Mouse (Mus musculus) MEL (cell line): ENCODE measurements around the gene Pick1. TPM values are rescaled to one million over a fixed set of nuclear protein-coding genes. Genes with fewer than 3 reads are reported as not detected.

Experiments
- DNase-seq: peaks from one replicate; pipeline ENCODE4 v3.0.0; 2011; ENCODE audit warnings: low read depth, low spot score
- H3K27ac ChIP-seq: 2 replicates; pipeline ENCODE4 v1.5.1; 2012; ENCODE audit warnings: low read depth, mild to moderate bottlenecking, control low read depth, low read length, moderate library complexity; ENCODE audit not compliant: control insufficient read depth
- H3K27me3 ChIP-seq, 2 experiments: fragments of 150-350 bp in 1 of 2; sonication (generic) in 1 of 2; 2 replicates each; pipeline ENCODE4 v1.6.1; 2012; ENCODE audit warnings: low read length in 2 of 2, mild to moderate bottlenecking in 2 of 2, improper control_type of control experiment in 1 of 2, moderate library complexity in 1 of 2; ENCODE audit not compliant: insufficient read depth in 2 of 2, control insufficient read depth in 1 of 2
- H3K36me3 ChIP-seq, 2 experiments: 2 replicates each; pipeline ENCODE4 v1.6.1; 2012 to 2014; ENCODE audit warnings: low read length in 2 of 2, improper control_type of control experiment in 1 of 2, inconsistent platforms in 1 of 2, mild to moderate bottlenecking in 1 of 2; ENCODE audit not compliant: insufficient read depth in 2 of 2, control insufficient read depth in 1 of 2
- H3K4me1 ChIP-seq, 2 experiments: fragments of 150-350 bp in 1 of 2; sonication (generic) in 1 of 2; 2 replicates each; pipeline ENCODE4 v1.6.1; 2012; ENCODE audit warnings: low read length in 2 of 2, improper control_type of control experiment in 1 of 2, mild to moderate bottlenecking in 1 of 2; ENCODE audit not compliant: insufficient read depth in 2 of 2, control insufficient read depth in 1 of 2
- H3K4me3 ChIP-seq, 2 experiments: fragments of 150-350 bp in 1 of 2; sonication (generic) in 1 of 2; 2 replicates each; pipeline ENCODE4 v1.5.1; 2012; ENCODE audit warnings: low read depth in 2 of 2, low read length in 2 of 2, mild to moderate bottlenecking in 2 of 2, moderate library complexity in 2 of 2, control low read depth in 1 of 2, improper control_type of control experiment in 1 of 2; ENCODE audit not compliant: control insufficient read depth in 1 of 2, insufficient read depth in 1 of 2
- H3K79me2 ChIP-seq: 2 replicates; pipeline ENCODE4 v1.6.1; 2012; ENCODE audit warnings: mild to moderate bottlenecking, low read length, moderate library complexity; ENCODE audit not compliant: control insufficient read depth, poor library complexity, insufficient read depth
- H3K9ac ChIP-seq: 2 replicates; pipeline ENCODE4 v1.6.1; 2012; ENCODE audit warnings: low read depth, mild to moderate bottlenecking, control low read depth, low read length, moderate library complexity; ENCODE audit not compliant: control insufficient read depth, poor library complexity, severe bottlenecking
- H3K9me3 ChIP-seq: fragments of 150-350 bp; sonication (generic); replicated peaks from 2 replicates; pipeline ENCODE4 v1.6.1; 2012; ENCODE audit warnings: mild to moderate bottlenecking, low read length, improper control_type of control experiment, moderate library complexity; ENCODE audit not compliant: insufficient read depth
- CHD1 ChIP-seq: IDR thresholded peaks from 2 replicates; pipeline ENCODE4 v1.6.1; 2012; ENCODE audit warnings: low read depth, mild to moderate bottlenecking, inconsistent platforms, low read length, improper control_type of control experiment
- CHD2 ChIP-seq: IDR thresholded peaks from 2 replicates; pipeline ENCODE4 v1.6.1; 2011; ENCODE audit warnings: low read length, improper control_type of control experiment
- CTCF ChIP-seq, 3 experiments: IDR thresholded peaks in 2 of 3; conservative IDR thresholded peaks in 1 of 3; 2 replicates each; pipeline ENCODE4 v1.5.1; 2011 to 2012; ENCODE audit warnings: low read length in 3 of 3, low read depth in 2 of 3, mild to moderate bottlenecking in 2 of 3, improper control_type of control experiment in 1 of 3, inconsistent platforms in 1 of 3, mixed read lengths in 1 of 3, moderate library complexity in 1 of 3; ENCODE audit not compliant: control insufficient read depth in 1 of 3, insufficient read depth in 1 of 3, poor library complexity in 1 of 3, severe bottlenecking in 1 of 3
- ELF1 ChIP-seq: IDR thresholded peaks from 2 replicates; pipeline ENCODE4 v1.6.1; 2014; ENCODE audit warnings: low read depth, mild to moderate bottlenecking, inconsistent platforms, low read length, improper control_type of control experiment, moderate library complexity
- EP300 ChIP-seq, 2 experiments: IDR thresholded peaks; 2 replicates each; pipeline ENCODE4 v1.6.1; 2011; ENCODE audit warnings: improper control_type of control experiment in 2 of 2, low read length in 2 of 2, low read depth in 1 of 2, mild to moderate bottlenecking in 1 of 2
- ETS1 ChIP-seq: IDR thresholded peaks from 2 replicates; pipeline ENCODE4 v1.6.1; 2012; ENCODE audit warnings: low read depth, mild to moderate bottlenecking, inconsistent platforms, low read length, improper control_type of control experiment, moderate library complexity
- KAT2A ChIP-seq: conservative IDR thresholded peaks from 2 replicates; pipeline ENCODE4 v1.6.1; 2012; ENCODE audit warnings: low read depth, low read length, improper control_type of control experiment, inconsistent platforms
- MYC ChIP-seq: IDR thresholded peaks from 2 replicates; pipeline ENCODE4 v1.6.1; 2011; ENCODE audit warnings: low read depth, mild to moderate bottlenecking, low read length, improper control_type of control experiment, moderate library complexity
- POLR2AphosphoS5 ChIP-seq: IDR thresholded peaks from 2 replicates; pipeline ENCODE4 v1.6.1; 2012; ENCODE audit warnings: low read depth, borderline replicate concordance, mild to moderate bottlenecking, inconsistent platforms, low read length, moderate library complexity, mixed read lengths
- RAD21 ChIP-seq: IDR thresholded peaks from 2 replicates; pipeline ENCODE4 v1.6.1; 2011; ENCODE audit warnings: mild to moderate bottlenecking, low read depth, low read length, improper control_type of control experiment
- SMC3 ChIP-seq: IDR thresholded peaks from 2 replicates; pipeline ENCODE4 v1.6.1; 2011; ENCODE audit warnings: low read depth, low read length, improper control_type of control experiment
- TBP ChIP-seq: IDR thresholded peaks from 2 replicates; pipeline ENCODE4 v1.8.0; 2011; ENCODE audit warnings: low read depth, low read length, improper control_type of control experiment
- TCF12 ChIP-seq: IDR thresholded peaks from 2 replicates; pipeline ENCODE4 v1.6.1; 2014; ENCODE audit warnings: low read depth, mild to moderate bottlenecking, inconsistent platforms, low read length, improper control_type of control experiment, moderate library complexity
- USF2 ChIP-seq, 2 experiments: IDR thresholded peaks; 2 replicates each; pipeline ENCODE4 v1.6.1; 2011 to 2012; ENCODE audit warnings: improper control_type of control experiment in 2 of 2, low read length in 2 of 2, borderline replicate concordance in 1 of 2, inconsistent platforms in 1 of 2, low read depth in 1 of 2, mild to moderate bottlenecking in 1 of 2; ENCODE audit not compliant: insufficient read depth in 1 of 2
- ZC3H11A ChIP-seq: IDR thresholded peaks from 2 replicates; pipeline ENCODE4 v1.6.1; 2012; ENCODE audit warnings: low read depth, mild to moderate bottlenecking, inconsistent platforms, low read length, improper control_type of control experiment
- ZMIZ1 ChIP-seq: IDR thresholded peaks from 2 replicates; pipeline ENCODE4 v1.6.1; 2012; ENCODE audit warnings: low read depth, mild to moderate bottlenecking, inconsistent platforms, low read length, improper control_type of control experiment, moderate library complexity
- polyA plus RNA-seq, 2 experiments: library from polyadenylated mRNA; stranded (reverse) in 1 of 2; unstranded in 1 of 2; fragments of >175 nt in 1 of 2; fragments of >200 nt in 1 of 2; gene quantifications; 2 replicates each; pipeline versions ENCODE4 v1.2.1 to v1.2.4; 2012; ENCODE audit warnings: low replicate concordance in 2 of 2, low read depth in 1 of 2; ENCODE audit not compliant: insufficient read length in 2 of 2, insufficient read depth in 1 of 2, missing spikeins in 1 of 2
- total RNA-seq: library from RNA; depleted of rRNA; stranded (reverse); fragments of 300-350 nt; gene quantifications from 2 replicates; pipeline ENCODE4 v1.2.3, GENCODE M21; 2012

Pick1 gene
- total and polyA plus RNA-seq, 3 experiments, result 20.8 to 24.3 TPM; not detected in 1

- no peaks in the 10 kb centered on the region for H3K27me3 ChIP-seq
- TF ChIP-seq RAD21 (no peak), USF2 (IDR thresholded peaks at IDR 0.05; ENCODE audit: borderline replicate concordance in 1 of 2, insufficient read depth in 1 of 2, low read depth in 1 of 2, low read length in 2 of 2) (no peak), ZMIZ1 (no peak), KAT2A (no peak), POLR2AphosphoS5 (no peak)
- no peak overlapping the region for H3K9ac ChIP-seq
- no peaks in the 10 kb centered on the region for H3K79me2 ChIP-seq
- H3K27ac ChIP-seq, result no peak overlapping the region
- no peak overlapping the region for H3K4me3 ChIP-seq
- no peaks in the 10 kb centered on the region for H3K9me3 ChIP-seq
- no peaks in the 10 kb centered on the region for H3K36me3 ChIP-seq
- no peaks in the 10 kb centered on the region for H3K4me1 ChIP-seq
- DNase-seq, result no peak
These were observed 59.4 kb downstream of the Pick1 start for GRCm38 (mm10) chr15:79288387-79288786.

DNA sequence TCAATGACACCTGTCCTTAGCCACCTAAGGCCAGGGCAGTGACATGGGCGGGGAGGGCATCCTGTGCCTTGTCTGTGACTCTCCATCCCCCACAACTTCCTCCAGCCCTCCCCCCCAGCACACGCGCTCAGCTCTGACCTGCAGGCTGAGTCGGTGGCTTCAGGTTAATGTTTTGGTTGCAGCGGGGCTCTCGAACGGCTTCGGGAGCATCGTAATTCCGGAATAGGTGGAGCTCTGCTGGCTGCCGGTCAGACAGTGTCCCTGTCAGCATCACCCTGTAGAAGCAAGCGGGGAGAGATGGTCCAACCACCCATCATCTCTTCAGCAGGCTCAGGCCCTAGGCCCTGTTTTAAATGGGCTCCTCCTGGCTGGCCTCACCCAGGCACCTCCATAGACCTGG, 60.5 kb downstream of the Pick1 start:
- Histone ChIP-seq H3K4me1 (no peaks in the 10 kb centered on the region), H3K4me3 (no peak overlapping the region), H3K79me2 (no peaks in the 10 kb centered on the region), H3K36me3 (no peaks in the 10 kb centered on the region), H3K27ac (no peak overlapping the region), H3K9me3 (no peaks in the 10 kb centered on the region)
- no peak for DNase-seq
- no peak for TF ChIP-seq MYC
- TF ChIP-seq ETS1, result no peak
- TF ChIP-seq EP300 (IDR thresholded peaks at IDR 0.05; ENCODE audit: low read depth in 1 of 2, low read length in 2 of 2), result no peak
- TF ChIP-seq TBP, result no peak
- TF ChIP-seq CHD1, result no peak
- no peak for TF ChIP-seq SMC3
- TF ChIP-seq TCF12, result no peak
- TF ChIP-seq ZC3H11A, result no peak
- TF ChIP-seq, all 39 proteins: peak for 0
- Histone ChIP-seq H3K9ac (no peak overlapping the region), H3K27me3 (no peaks in the 10 kb centered on the region)

DNA sequence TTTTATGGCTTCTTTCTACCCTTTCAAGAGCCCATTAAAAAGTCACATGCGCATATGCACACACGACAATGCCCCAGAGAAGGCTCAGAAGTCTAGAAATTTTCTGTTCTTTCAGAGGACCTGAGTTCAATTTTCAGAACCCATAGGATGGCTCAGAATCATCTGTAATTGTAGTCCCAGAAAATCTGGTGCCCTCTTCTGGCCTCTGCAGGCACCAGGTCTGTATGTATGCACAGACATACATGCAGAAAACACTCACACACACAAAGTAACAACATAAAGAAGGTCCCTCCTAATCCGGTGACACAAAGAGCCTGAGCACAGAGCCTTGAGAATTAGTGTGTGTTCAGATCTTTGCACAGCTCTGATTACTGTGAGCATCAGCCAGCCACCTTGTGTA, 61.4 kb downstream of the Pick1 start:
- no peak overlapping the region for H3K27ac ChIP-seq
- no peaks in the 10 kb centered on the region for H3K27me3 ChIP-seq
- peak; percentile 23; the same call in 1 of the 2 replicates for TF ChIP-seq SMC3
- TF ChIP-seq CHD2, result no peak
- peak in 2 of 3 experiments; percentile 17 to 21; a peak in 2 of 6 replicates for TF ChIP-seq CTCF (IDR thresholded peaks at IDR 0.05 in 2 of 3, conservative IDR thresholded peaks at IDR 0.05 in 1 of 3; ENCODE audit: control insufficient read depth in 1 of 3, insufficient read depth in 1 of 3, low read depth in 2 of 3, low read length in 3 of 3, poor library complexity in 1 of 3, severe bottlenecking in 1 of 3)
- TF ChIP-seq ELF1, result no peak
- TF ChIP-seq, all 39 proteins: peak for 2
- H3K4me3 ChIP-seq, result no peak overlapping the region
- DNase-seq, result no peak
- no peaks in the 10 kb centered on the region for H3K9me3 ChIP-seq
- no peaks in the 10 kb centered on the region for H3K79me2 ChIP-seq
- H3K36me3 ChIP-seq, result no peaks in the 10 kb centered on the region
- H3K4me1 ChIP-seq, result no peaks in the 10 kb centered on the region
- H3K9ac ChIP-seq, result no peak overlapping the region
